Mouse (Mus musculus) right cerebral cortex, postnatal 36 days (tissue): ENCODE measurements around the gene Kap.
"Not testable (repeated sequence)": the region's sequence is repeated elsewhere in the genome, so short reads cannot be mapped to it uniquely, and the experiment has no call there.

Experiments
- DNase-seq, 2 experiments: peaks; one replicate each; pipeline ENCODE4 v3.0.0; 2022; ENCODE audit warnings: low spot score in 2 of 2, mixed read lengths in 1 of 2

The Kap gene

GRCm38 (mm10) chr6:133853526-133853925 lies at the start of gene Kap:
Gene Kap, minus strand, starts transcription at chr6:133853762.
- DNase-seq: no peak

- no peak for DNase-seq
These were observed 32.4 kb upstream of the Kap start for GRCm38 (mm10) chr6:133885871-133886415.

DNA sequence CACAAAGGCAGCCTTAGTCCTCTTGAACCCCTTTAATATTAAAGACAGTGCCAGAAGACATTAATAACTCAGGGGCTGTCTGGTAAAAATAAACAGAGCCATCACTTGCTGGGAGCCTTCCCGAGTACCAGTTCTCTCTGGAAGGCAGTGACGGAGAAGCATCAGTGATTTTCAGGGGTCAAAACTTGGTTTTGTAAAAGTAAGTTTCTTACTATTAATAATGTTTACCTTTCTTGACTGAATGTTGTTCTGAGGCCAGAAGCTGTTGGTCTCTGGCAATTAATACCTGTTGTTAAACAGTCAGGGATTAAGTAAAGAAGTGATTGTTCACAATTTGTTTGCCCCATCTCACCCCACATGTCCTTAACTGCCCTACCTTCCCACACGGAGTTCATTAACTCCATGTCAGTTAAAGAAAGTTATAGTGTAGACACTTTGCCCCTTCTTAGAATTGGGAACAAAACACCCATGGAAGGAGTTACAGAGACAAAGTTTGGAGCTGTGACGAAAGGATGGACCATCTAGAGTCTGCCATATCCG lies 30.0 kb upstream of the Kap start:
- no peak for DNase-seq

DNA sequence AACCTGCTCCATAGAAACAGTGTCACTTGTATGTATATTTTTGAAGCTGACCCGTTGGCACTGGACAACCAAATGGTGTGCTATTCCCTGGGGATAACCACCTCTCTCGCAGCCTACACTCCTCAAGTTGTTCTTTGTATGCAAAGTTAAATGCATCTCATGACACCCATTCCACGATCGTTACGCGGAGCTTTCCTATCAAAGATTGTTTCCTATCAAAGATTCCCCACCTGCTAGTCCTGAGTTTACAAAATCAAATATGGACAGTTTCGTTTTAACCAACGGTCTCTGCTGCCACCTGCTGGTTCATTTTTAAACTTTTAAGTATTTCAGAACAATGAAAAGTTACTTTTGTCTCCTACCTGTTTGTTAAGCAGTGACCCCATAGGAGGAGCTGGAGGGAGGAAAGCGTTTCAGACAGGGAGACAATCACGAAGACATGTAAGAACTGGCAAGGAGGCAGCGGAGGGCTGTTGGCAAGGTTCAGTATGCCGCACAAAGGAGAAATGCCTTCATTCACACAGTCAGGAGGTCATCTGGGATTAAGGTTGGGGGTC lies 22.4 kb upstream of the Kap start:
- DNase-seq: no peak

DNA sequence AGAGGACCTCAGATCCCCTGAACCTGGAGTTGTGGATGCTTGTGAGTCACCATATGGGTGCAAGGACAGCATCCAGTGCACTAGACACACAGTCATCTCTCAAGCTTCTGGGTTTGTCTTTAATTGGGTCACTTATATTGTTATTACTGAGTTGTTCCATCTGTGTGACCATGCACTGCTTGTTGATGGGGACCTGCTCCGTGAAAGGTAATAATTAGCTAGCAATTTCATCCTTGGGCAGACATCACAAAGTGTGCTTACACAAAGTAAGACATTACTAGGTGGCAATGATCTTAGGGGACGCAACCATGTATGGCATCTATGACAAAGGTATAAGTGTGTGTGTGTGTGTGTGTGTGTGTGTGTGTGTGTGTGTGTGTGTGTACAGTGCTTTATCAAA lies 19.1 kb upstream of the Kap start:
- no peak for DNase-seq

- no peak for DNase-seq
These were observed 17.6 kb upstream of the Kap start for GRCm38 (mm10) chr6:133871131-133871530.

- no peak for DNase-seq
These were observed 14.8 kb upstream of the Kap start for GRCm38 (mm10) chr6:133868381-133868780.

GRCm38 (mm10) chr6:133855871-133856270 lies 2.3 kb upstream of the Kap start:
- no peak for DNase-seq

DNA sequence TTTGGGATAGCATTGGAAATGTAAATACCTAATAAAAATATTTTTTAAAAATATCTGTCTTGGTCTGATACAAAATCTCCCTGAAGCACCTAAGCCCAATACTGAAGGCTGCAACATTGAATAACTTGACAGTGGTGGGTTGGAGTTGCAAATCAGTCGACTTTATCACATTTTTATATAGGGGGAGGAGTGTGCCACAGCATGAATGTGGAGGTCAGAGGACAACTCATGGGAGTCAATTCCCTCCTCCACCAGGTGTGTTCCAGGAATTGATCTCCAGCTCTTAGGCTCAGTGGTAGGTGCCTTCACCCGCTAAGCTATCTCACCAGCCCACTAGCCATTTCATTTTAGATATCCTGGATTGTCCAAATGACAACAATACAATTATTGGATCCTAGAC lies 4.2 kb downstream of the Kap start:
- DNase-seq: no peak

DNA sequence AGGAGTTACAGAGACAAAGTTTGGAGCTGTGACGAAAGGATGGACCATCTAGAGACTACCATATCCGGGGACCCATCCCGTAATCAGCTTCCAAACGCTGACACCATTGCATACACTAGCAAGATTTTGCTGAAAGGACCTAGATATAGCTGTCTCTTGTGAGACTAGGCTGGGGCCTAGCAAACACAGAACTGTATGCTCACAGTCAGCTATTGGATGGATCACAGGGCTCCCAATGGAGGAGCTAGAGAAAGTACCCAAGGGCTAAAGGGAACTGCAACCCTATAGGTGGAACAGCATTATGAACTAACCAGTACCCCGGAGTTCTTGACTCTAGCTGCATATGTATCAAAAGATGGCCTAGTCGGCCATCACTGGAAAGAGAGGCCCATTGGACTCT lies 4.7 kb downstream of the Kap start:
- not testable (repeated sequence) for DNase-seq

DNA sequence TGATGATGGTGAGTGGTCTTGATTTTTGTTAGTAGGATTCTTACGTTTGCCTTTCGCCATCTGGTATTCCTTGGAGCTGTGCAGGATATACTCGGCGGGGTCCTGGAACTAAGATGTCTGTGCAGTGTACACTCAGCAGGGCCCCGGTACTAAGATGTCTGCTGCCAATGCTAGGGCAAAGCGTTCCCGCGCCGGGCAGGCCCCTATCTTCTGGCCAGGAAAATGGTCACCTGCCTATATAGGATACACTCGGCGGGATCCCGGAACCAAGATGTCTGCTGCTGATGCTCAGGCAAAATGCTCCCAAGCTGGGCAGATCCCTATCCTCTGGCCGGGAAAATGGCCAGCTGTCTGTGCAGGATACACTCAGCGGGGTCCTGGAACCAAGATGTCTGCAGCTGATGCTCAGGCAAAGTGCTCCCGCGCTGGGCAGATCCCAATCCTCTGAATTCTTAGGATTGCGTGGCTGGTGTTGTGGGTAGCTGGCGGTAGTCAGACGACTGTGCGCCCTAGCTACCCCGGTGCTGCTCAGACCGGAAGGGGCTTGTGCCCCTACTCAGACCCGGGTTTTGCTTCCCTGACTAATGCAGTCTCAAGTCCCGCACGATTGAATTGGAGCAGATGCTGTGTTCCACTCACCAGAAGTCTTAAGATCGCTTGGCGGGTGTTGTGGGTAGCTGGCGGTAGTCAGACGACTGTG lies 15.1 kb downstream of the Kap start:
- DNase-seq: not testable (repeated sequence)

DNA sequence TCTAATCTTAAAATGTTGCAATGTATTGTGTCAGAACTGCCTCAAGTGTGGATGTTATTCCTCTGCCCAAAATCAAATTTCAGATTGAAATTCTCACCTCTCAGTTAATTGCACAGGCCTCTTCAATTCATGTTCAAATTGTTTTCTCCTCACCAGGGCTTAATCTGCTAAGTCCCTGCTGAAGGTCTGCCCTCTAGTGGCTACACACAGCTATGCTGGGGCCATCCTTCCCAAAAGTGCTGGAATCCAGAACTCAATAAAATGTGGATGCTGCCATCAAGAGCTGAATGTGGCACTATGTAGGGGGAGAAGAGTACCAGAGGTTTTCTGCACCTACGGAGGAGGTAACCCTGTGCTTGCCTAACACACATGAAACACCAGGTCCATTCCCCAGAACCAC lies 41.2 kb downstream of the Kap start:
- DNase-seq: no peak
